Mouse (Mus musculus) inflammation-experienced regulatory T-cells, adult 6 months (primary cell): Measurements from ENCODE around the gene Tlcd2. TPM values are rescaled to one million over a fixed set of nuclear protein-coding genes. Genes with fewer than 3 reads are reported as not detected.

Experiments used
- ATAC-seq: one replicate; pipeline ENCODE4 v1.8.0; 2017
- polyA plus RNA-seq, 3 experiments: library from polyadenylated mRNA; unstranded; fragments of 100-300 nt; shearing (Covaris generic); gene quantifications; one replicate each; pipeline ENCODE4 v1.2.1; 2017

Gene Tlcd2
- polyA plus RNA-seq: 10 to 100 TPM in 2 of 3 experiments, 1 to 10 TPM in 1; 10.0 to 23.2 (median 21.3) TPM

GRCm38 (mm10) chr11:75460844-75461742, at the start of gene Tlcd2:
Gene Tlcd2 (plus strand): TSS chr11:75461715.
- peak; percentile 85 for ATAC-seq

- peak; percentile 69 for ATAC-seq
These were observed 46.4 kb upstream of the Tlcd2 start for GRCm38 (mm10) chr11:75415096-75415495.

GRCm38 (mm10) chr11:75415994-75416393, 45.5 kb upstream of the Tlcd2 start:
- peak; percentile 21 for ATAC-seq

- ATAC-seq: no peak
These were observed 41.5 kb upstream of the Tlcd2 start for GRCm38 (mm10) chr11:75420037-75420436.

- ATAC-seq: no peak
These were observed 40.6 kb upstream of the Tlcd2 start for GRCm38 (mm10) chr11:75420810-75421374.

- ATAC-seq: no peak
These were observed 40.0 kb upstream of the Tlcd2 start for GRCm38 (mm10) chr11:75421375-75422012.

- no peak for ATAC-seq
These were observed 39.3 kb upstream of the Tlcd2 start, which contains the start of gene Serpinf1 for GRCm38 (mm10) chr11:75422013-75422792. Gene Serpinf1 (minus strand): TSS chr11:75422701.

- ATAC-seq: no peak
These were observed 38.4 kb upstream of the Tlcd2 start for GRCm38 (mm10) chr11:75423091-75423490.

- no peak for ATAC-seq
These were observed 37.5 kb upstream of the Tlcd2 start for GRCm38 (mm10) chr11:75424033-75424432.

GRCm38 (mm10) chr11:75424459-75424858, 37.1 kb upstream of the Tlcd2 start:
- no peak for ATAC-seq

GRCm38 (mm10) chr11:75429019-75429705, 32.4 kb upstream of the Tlcd2 start:
- ATAC-seq: peak; percentile 86

- ATAC-seq: no peak
These were observed 30.2 kb upstream of the Tlcd2 start for GRCm38 (mm10) chr11:75431307-75431706.

GRCm38 (mm10) chr11:75434138-75434537, 27.4 kb upstream of the Tlcd2 start:
- no peak for ATAC-seq

- ATAC-seq: no peak
These were observed 23.3 kb upstream of the Tlcd2 start for GRCm38 (mm10) chr11:75438194-75438593.

GRCm38 (mm10) chr11:75438804-75439203, 22.7 kb upstream of the Tlcd2 start:
- no peak for ATAC-seq

- ATAC-seq: no peak
These were observed 22.2 kb upstream of the Tlcd2 start, which contains the start of gene Serpinf2 for GRCm38 (mm10) chr11:75439363-75439762. Gene Serpinf2 (minus strand): TSS chr11:75439591.

GRCm38 (mm10) chr11:75439951-75440350, 21.6 kb upstream of the Tlcd2 start:
- ATAC-seq: no peak

- ATAC-seq: no peak
These were observed 20.5 kb upstream of the Tlcd2 start for GRCm38 (mm10) chr11:75441034-75441433.

- no peak for ATAC-seq
These were observed 19.9 kb upstream of the Tlcd2 start for GRCm38 (mm10) chr11:75441601-75442000.

GRCm38 (mm10) chr11:75443711-75444110, 17.8 kb upstream of the Tlcd2 start:
- no peak for ATAC-seq

- no peak for ATAC-seq
These were observed 12.9 kb upstream of the Tlcd2 start for GRCm38 (mm10) chr11:75448575-75448974.

- ATAC-seq: no peak
These were observed 11.8 kb upstream of the Tlcd2 start for GRCm38 (mm10) chr11:75449695-75450094.
